Mouse (Mus musculus) right cerebral cortex, adult 18-20 months (tissue): ENCODE data around the gene Atp8b5.

Source experiments
- DNase-seq: peaks from one replicate; pipeline ENCODE4 v3.0.0; 2022; ENCODE audit warnings: mixed read lengths

Atp8b5 gene

DNA sequence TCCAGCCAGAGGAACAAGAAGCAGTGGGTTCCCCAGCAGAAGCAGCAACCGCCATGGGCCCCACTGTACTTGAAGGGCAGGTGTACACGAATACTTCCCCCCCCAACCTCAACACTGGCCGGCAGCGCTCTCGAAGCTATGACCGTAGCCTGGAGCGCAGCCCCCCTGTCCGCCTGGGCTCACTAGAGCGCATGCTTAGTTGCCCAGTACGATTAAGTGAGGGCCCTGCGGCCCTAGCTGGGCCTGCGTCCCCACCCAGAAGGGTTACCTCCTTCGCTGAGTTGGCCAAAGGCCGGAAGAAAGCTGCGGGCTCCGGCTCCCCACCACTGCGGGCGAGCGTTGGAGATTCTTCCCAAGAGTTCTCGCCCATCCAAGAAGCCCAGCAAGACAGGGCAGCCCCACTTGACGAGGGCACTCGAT lies 149.1 kb downstream of the Atp8b5 start:
- no peak for DNase-seq

DNA sequence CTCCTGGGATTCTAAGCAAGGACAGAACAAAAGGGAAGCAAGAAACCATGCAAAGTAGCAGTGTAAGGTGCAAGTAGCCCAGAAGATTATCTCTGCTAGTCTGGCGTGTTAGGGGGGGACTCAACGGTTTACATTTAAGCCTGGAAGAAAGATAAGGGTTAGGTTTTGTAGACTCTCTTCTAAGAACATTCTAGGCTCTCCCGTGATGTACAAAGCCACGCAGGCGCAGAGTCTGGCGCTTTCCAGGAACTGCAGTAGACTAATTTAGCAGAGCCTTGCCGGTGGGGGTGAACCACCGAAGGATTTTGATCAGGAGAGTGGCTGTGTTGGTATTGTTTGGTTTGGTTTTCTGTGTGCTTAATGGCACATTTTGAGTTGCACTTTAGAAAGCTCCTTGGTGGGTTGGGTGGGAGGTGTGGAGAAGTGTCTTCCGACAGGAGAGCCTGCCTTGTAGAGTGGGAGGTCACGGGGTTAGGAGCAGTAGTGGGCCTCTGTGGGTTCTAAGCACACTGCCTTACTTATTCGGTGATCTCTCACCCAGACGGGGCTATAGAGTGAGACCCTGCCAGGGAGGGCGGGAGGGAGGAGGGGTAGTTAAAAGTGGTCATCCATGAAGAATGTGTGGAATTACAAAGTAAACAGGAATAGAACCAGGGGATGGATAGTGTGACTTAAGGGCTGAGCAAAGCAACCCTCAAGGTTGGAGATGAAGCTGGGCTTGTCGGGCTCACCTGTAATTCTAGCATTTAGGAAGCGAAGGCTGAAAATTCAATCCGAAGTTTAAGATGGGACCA lies 150.5 kb downstream of the Atp8b5 start:
- DNase-seq = no peak

DNA sequence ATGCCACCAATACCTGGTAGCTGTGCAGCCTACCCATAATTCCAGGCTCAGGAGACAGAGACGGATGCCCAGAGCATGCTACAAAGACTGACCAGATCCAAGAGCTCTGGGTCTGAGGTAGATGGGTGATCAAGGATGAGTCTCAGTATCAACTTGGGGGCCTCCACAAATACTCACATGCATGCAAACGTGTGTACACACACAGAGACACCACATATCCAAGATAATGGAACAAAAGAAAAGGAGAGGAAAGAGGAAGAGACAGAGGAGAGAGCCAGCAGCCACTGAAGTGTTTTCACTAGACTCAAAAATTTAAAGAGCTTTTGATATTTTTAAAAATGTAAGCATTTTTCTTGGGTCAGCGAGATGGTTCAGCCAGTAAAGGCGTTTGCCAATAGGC lies 151.5 kb downstream of the Atp8b5 start:
- no peak for DNase-seq

DNA sequence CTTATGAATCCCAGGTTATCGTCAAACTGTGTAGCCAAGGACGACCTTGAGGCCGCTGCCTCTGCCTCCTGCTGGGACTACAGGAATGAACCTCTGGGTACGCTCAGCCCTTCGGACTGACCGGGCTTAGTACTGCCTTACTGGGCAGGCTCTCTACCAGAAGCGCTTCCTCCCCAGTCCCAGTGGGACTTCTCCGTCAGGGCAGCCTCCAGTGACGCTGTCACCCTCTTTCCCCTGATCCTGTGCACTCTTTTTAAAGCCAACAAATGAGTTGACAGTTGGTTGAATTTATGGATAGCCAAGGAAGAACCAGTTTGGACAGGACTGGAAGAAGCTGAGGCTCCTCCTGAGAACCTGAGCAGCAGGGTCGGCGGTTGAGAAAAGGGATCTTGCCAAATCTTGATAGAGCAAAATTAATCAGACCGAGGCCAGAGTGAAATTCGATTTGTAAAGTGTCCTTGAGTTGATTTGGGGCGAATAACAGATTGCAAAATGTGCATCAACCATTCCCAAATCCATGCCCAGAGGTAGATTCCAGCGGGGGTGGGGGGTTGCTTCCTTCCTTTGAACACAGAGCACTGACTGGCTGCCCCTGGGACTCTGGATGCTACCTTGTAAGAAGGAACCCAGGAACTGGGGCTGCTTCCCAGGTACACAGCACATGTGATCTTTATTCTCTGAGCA lies 152.2 kb downstream of the Atp8b5 start:
- no peak for DNase-seq

DNA sequence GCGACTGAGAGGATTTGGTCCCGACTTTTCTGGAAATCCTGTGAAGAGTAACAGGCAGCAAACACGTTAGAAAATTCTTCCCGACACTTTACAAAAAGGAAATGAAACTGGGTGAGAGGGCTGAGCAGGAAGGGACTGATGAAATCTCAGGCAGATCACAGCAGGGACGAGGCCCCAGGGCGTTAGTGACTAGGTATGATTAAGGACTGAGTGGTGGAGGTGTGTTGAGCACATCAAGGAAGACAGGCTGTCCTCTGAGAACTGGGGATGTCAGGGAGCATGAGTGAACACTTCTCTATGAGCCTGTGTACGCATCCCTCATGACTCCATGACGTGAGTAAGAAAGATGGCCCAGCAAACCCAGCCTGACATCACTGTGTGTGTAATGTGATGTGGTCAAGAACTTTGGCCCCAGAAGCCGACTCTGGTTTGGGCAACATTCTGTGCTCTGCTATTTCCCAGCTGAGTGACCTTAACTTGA lies 152.9 kb downstream of the Atp8b5 start:
- no peak for DNase-seq

DNA sequence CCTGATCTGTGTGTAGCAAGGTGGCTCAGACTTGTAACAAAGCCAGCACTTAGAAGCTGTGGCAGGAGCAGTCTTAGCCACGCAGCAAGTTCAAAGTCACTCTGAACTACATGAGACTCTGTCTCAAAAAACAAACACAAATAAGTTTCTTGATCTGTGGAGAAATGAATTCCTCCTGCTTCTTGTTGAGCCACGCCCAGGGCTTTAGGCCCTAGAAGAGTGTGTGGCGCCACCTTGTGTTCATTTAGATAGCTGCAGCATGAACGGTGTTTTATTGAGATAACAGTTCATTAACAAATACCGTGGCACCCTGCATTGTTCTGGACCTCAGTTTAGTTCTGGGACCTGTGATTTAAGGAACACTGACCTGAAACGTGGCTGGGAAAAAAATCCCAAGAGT lies 153.3 kb downstream of the Atp8b5 start:
- peak; percentile 69 for DNase-seq

DNA sequence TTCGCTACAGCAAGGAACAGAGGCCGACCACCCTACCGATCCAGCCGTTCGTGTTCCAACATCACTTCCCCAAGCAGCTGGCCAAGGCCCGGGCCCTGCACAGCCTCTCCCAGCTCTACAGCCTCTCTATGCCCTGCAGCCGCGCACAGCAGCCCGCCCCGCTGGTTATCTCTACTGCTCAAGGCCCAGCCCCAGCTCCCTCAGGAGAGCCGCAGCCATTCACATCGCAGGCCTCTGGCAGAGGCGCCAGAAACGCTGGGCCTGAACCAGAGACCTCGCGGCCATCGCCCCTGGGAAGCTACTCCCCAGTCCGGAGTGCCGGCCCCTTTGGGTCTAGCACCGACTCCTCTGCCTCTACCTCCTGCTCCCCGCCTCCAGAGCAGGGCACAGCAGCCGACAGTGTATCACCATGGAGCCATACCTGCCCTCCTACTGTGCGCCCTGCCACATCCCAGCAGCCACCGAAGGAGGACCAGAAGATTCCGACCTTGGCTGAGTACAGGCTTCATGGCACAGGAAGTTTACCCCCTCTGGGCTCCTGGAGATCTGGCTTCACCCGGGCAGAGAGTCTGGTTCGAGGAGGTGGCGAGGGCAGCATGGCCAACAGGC lies 154.8 kb downstream of the Atp8b5 start:
- DNase-seq = no peak
